Mouse (Mus musculus): ENCODE data around the gene Utp3.

GRCm38 (mm10) chr5:88545536-88545935, 8.7 kb upstream of the Utp3 start:
- TF ChIP-seq CHD1 (IDR thresholded peaks at IDR 0.05; ENCODE audit: low read depth, low read length) (no peak), BHLHE40 (IDR thresholded peaks at IDR 0.05; ENCODE audit: low read depth, low read length) (no peak), JUN (IDR thresholded peaks at IDR 0.05; ENCODE audit: insufficient read depth, low read depth, low read length) (no peak), NELFE (IDR thresholded peaks at IDR 0.05; ENCODE audit: low read depth, low read length) (no peak), ZNF384 (IDR thresholded peaks at IDR 0.05; ENCODE audit: low read depth, low read length) (no peak), RCOR1 (conservative IDR thresholded peaks at IDR 0.05; ENCODE audit: low read depth, low read length) (no peak), CTCF (conservative IDR thresholded peaks at IDR 0.05 in 1 of 2, IDR thresholded peaks at IDR 0.05 in 1 of 2; ENCODE audit: low read depth in 2 of 2, low read length in 2 of 2) (no peak)
